Mouse (Mus musculus) embryonic fibroblast, embryonic 13.5 days (primary cell): ENCODE data around the gene Slc25a28.

Experiments
- CTCF ChIP-seq: IDR thresholded peaks from 2 replicates; pipeline ENCODE4 v1.5.1; 2011; ENCODE audit warnings: mild to moderate bottlenecking, control low read depth, low read length, moderate library complexity, borderline replicate concordance; ENCODE audit not compliant: insufficient read depth
- POLR2A ChIP-seq: IDR thresholded peaks from 2 replicates; pipeline ENCODE4 v1.6.1; 2011; ENCODE audit warnings: low read depth, mild to moderate bottlenecking, control low read depth, low read length, moderate library complexity

DNA sequence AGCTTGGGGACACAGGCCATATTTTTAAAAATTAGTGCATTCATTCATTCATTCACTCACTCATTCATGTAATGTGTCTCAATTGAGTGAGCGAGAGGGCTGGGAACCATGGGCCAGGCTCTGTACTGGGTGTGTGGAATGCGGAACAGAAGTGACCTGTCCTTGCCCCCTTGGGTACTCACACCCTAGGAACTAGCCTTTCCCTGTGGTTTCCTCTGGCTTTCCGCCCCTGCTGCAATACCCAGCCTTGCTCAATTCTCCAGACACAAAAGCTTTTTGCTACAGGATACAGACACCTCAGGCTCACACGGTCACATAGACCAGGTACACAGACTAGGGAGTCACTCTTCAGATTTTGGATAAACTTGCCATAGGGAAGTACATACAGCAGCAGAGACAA lies 26.3 kb downstream of the Slc25a28 start:
- TF ChIP-seq CTCF (no peak), POLR2A (no peak)
